Mouse (Mus musculus) limb, embryonic 14.5 days (tissue): ENCODE measurements around the gene Slc16a11. TPM values are rescaled to one million over a fixed set of nuclear protein-coding genes. Genes with fewer than 3 reads are reported as not detected.
A peak's percentile ranks its signal among the peaks of the same experiment; 100 is the strongest.

Experiments
- ATAC-seq: fragments of 200-750 bp; cut with Nextera tagmentation; 2 replicates; pipeline ENCODE4 v1.8.0; 2017; ENCODE audit warnings: low read depth, moderate number of reproducible peaks, moderate TSS enrichment; ENCODE audit not compliant: low FRiP score
- DNase-seq: peaks from one replicate; pipeline ENCODE4 v3.0.0-alpha.2; 2015; ENCODE audit warnings: low spot score
- H3K27ac ChIP-seq: fragments of 300-500 bp; sonication (generic); replicated peaks from 2 replicates; pipeline ENCODE4 v1.5.1; 2014; ENCODE audit warnings: low read depth, mild to moderate bottlenecking, low read length, moderate library complexity, mixed read lengths
- H3K27me3 ChIP-seq: fragments of 300-500 bp; sonication (generic); 2 replicates; pipeline ENCODE4 v1.6.1; 2014; ENCODE audit warnings: low read length, mixed read lengths; ENCODE audit not compliant: control insufficient read depth, insufficient read depth
- H3K36me3 ChIP-seq: fragments of 300-500 bp; sonication (generic); 2 replicates; pipeline ENCODE4 v1.6.1; 2014; ENCODE audit warnings: mild to moderate bottlenecking, low read length, moderate library complexity, mixed read lengths; ENCODE audit not compliant: control insufficient read depth, insufficient read depth
- H3K4me1 ChIP-seq: fragments of 300-500 bp; sonication (generic); 2 replicates; pipeline ENCODE4 v1.6.1; 2014; ENCODE audit warnings: antibody characterized with exemption, low read length, mixed read lengths; ENCODE audit not compliant: control insufficient read depth, insufficient read depth
- H3K4me2 ChIP-seq: fragments of 300-500 bp; sonication (generic); replicated peaks from 2 replicates; pipeline ENCODE4 v1.6.1; 2014; ENCODE audit warnings: low read depth, mild to moderate bottlenecking, low read length, moderate library complexity; ENCODE audit not compliant: severe bottlenecking
- H3K4me3 ChIP-seq: fragments of 300-500 bp; sonication (generic); replicated peaks from 2 replicates; pipeline ENCODE4 v1.5.1; 2014; ENCODE audit warnings: low read length
- H3K9ac ChIP-seq: fragments of 300-500 bp; sonication (generic); 2 replicates; pipeline ENCODE4 v1.6.1; 2014; ENCODE audit warnings: mild to moderate bottlenecking, low read depth, low read length, moderate library complexity; ENCODE audit not compliant: severe bottlenecking
- H3K9me3 ChIP-seq: fragments of 300-500 bp; sonication (generic); 2 replicates; pipeline ENCODE4 v1.6.1; 2016; ENCODE audit warnings: low read length; ENCODE audit not compliant: control insufficient read depth
- POLR2A ChIP-seq: fragments of 200-500 bp; IDR thresholded peaks from 2 replicates; pipeline ENCODE4 v1.8.0; 2012; ENCODE audit warnings: inconsistent platforms, mild to moderate bottlenecking, moderate library complexity, borderline replicate concordance; ENCODE audit not compliant: insufficient read depth, insufficient read length; ENCODE audit errors: extremely low read depth
- WGBS: fragments of 180-500 bp; shearing (Covaris S2); extraction: QIAGEN DNeasy Blood & Tissue Kit; methylation state at CpG from one replicate; pipeline ENCODE4 v1.1.7; 2014; 5-methylcytosine and 5-hydroxymethylcytosine counted together
- polyA plus RNA-seq, 2 experiments: library from polyadenylated mRNA; depleted of rRNA in 1 of 2; stranded (reverse) in 1 of 2; unstranded in 1 of 2; fragments of >200 nt; fragmentation: Nextera tagmentation in 1 of 2; extraction: Ambion mirVana in 1 of 2; gene quantifications; 2 replicates each; pipeline versions ENCODE4 v1.2.1 to v1.2.3; 2012 to 2014

Slc16a11 gene
- polyA plus RNA-seq, 2 experiments: 0.47 to 1.3 TPM

- peak; percentile 60 for ATAC-seq
- WGBS: under 1% methylated on average over 25 of the region's 35 CpGs
Measured at GRCm38 (mm10) chr11:70239541-70240279, 27.2 kb downstream of the Slc16a11 start, which contains the start of the genes Gm21988 and Rnasek. Gene Gm21988 (minus strand): TSS chr11:70239830. Gene Rnasek (minus strand): TSS chr11:70239842.

GRCm38 (mm10) chr11:70242591-70242990 is 30.0 kb downstream of the Slc16a11 start:
- no peak overlapping the region for H3K4me3 ChIP-seq
- TF ChIP-seq POLR2A: no peak
- H3K4me2 ChIP-seq: no peak overlapping the region
- WGBS: 69% methylated on average over 11 of the region's 11 CpGs
- H3K4me1 ChIP-seq: peaks cover 12% of the 10 kb centered on the region
- no peak overlapping the region for H3K27ac ChIP-seq
- DNase-seq (no peak), ATAC-seq (no peak)
- no peaks in the 10 kb centered on the region for H3K9me3 ChIP-seq
- no peaks in the 10 kb centered on the region for H3K36me3 ChIP-seq
- H3K9ac ChIP-seq: no peak overlapping the region
- H3K27me3 ChIP-seq: no peaks in the 10 kb centered on the region

More at GRCm38 (mm10) chr11:70239541-70240279, 27.2 kb downstream of the Slc16a11 start, which contains the start of the genes Gm21988 and Rnasek:
- peak within 1 kb of the TSS; percentile 74 for H3K27ac ChIP-seq
- no peak for TF ChIP-seq POLR2A
- H3K36me3 ChIP-seq: peaks cover 14% of the 10 kb centered on the region
- peaks cover 20% of the 10 kb centered on the region for H3K4me1 ChIP-seq
- H3K9ac ChIP-seq: peak within 1 kb of the TSS; percentile 75
- H3K27me3 ChIP-seq: no peaks in the 10 kb centered on the region
- no peaks in the 10 kb centered on the region for H3K9me3 ChIP-seq
- peak; percentile 90 for DNase-seq
- H3K4me3 ChIP-seq: peak within 1 kb of the TSS; percentile 67
- peak within 1 kb of the TSS; percentile 88 for H3K4me2 ChIP-seq

- TF ChIP-seq POLR2A: no peak
- DNase-seq (peak; percentile 66), ATAC-seq (no peak)
- no peak overlapping the region for H3K4me3 ChIP-seq
- H3K9ac ChIP-seq: no peak overlapping the region
- no peaks in the 10 kb centered on the region for H3K4me1 ChIP-seq
- WGBS: 52% methylated on average over 9 of the region's 9 CpGs
- no peak overlapping the region for H3K4me2 ChIP-seq
- H3K9me3 ChIP-seq: no peaks in the 10 kb centered on the region
- H3K27me3 ChIP-seq: 0 out of 2 replicates have a peak, but pooled peaks cover 5% of the 10 kb centered on the region
- no peak overlapping the region for H3K27ac ChIP-seq
- H3K36me3 ChIP-seq: no peaks in the 10 kb centered on the region
Measured at GRCm38 (mm10) chr11:70247136-70247845, 34.7 kb downstream of the Slc16a11 start.

- TF ChIP-seq POLR2A: no peak
- H3K4me2 ChIP-seq: no peak overlapping the region
- 0 out of 2 replicates have a peak, but pooled peaks cover 4% of the 10 kb centered on the region for H3K4me1 ChIP-seq
- H3K36me3 ChIP-seq: no peaks in the 10 kb centered on the region
- H3K27me3 ChIP-seq: peaks cover 31% of the 10 kb centered on the region
- ATAC-seq (no peak), DNase-seq (no peak)
- no peak overlapping the region for H3K9ac ChIP-seq
- H3K9me3 ChIP-seq: no peaks in the 10 kb centered on the region
- 67% methylated on average over 11 of the region's 11 CpGs for WGBS
- H3K4me3 ChIP-seq: no peak overlapping the region
- H3K27ac ChIP-seq: no peak overlapping the region
Measured at GRCm38 (mm10) chr11:70250150-70250549, 37.6 kb downstream of the Slc16a11 start.

- no peak overlapping the region for H3K9ac ChIP-seq
- WGBS: 81% methylated on average over 8 of the region's 8 CpGs
- no peaks in the 10 kb centered on the region for H3K9me3 ChIP-seq
- 0 out of 2 replicates have a peak, but pooled peaks cover 5% of the 10 kb centered on the region for H3K4me1 ChIP-seq
- H3K27ac ChIP-seq: no peak overlapping the region
- no peak overlapping the region for H3K4me3 ChIP-seq
- H3K27me3 ChIP-seq: peaks cover 36% of the 10 kb centered on the region
- DNase-seq (no peak), ATAC-seq (no peak)
- TF ChIP-seq POLR2A: no peak
- H3K36me3 ChIP-seq: no peaks in the 10 kb centered on the region
- H3K4me2 ChIP-seq: no peak overlapping the region
Measured at GRCm38 (mm10) chr11:70251853-70252252, 39.3 kb downstream of the Slc16a11 start.
